Mouse (Mus musculus) adrenal gland, postnatal 0 days (tissue): ENCODE data around the gene Twf2. TPM values are rescaled to one million over a fixed set of nuclear protein-coding genes. Genes with fewer than 3 reads are reported as not detected.

Experiments used
- microRNA-seq: library from miRNA; unstranded; fragments of <30 nt; microRNA quantifications from one replicate; pipeline ENCODE4, GENCODE M21; 2016; ENCODE audit warnings: borderline replicate concordance; ENCODE audit not compliant: insufficient number of aligned reads
- polyA plus RNA-seq: library from polyadenylated mRNA; unstranded; fragments of >200 nt; fragmentation: Nextera tagmentation; extraction: Ambion mirVana; gene quantifications from 2 replicates; pipeline ENCODE4 v1.2.1, GENCODE M21; 2015

Gene Twf2
- 66.2 and 92.1 TPM in 2 replicates for polyA plus RNA-seq

DNA sequence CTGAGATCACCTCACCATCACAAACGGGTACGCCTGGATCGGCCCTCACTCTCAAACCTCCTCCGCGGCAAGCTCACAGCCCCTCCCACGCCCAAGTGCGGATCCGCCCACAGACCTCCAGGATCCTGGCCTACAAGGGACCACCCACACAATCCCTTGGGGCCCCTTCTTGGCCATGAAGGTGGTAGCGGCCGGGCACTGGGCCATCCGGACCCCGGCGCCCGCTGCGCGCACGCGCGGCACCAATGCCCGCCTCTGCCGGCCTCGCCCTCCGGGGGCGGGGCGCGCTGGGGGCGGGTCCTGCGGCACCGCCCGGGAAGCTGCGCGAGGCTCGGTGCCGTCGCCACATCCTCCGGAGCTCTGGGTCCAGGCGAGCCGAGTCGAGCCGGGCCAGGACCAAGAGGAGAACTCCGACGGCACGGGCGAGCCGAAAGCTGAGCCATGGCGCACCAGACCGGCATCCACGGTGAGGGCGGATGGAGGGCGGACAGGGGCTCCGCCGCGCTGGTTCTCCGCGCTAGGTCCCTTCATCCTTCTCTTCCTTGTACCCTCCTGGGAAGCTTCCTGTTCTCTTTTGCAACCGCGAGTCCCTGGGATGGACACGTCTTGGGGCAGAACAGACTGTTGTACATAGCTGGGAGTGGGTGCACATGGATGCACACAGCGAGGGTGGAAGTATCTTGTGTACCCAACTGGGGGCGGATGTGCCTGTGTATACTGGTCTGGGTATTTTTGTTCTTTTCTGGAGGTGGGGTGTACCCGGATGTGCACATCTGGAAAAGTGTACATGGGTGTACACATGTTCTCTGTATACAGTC is at the start of gene Twf2:
Gene Twf2 (plus strand): TSS at position 290 of the 818 bp plus-strand sequence.

DNA sequence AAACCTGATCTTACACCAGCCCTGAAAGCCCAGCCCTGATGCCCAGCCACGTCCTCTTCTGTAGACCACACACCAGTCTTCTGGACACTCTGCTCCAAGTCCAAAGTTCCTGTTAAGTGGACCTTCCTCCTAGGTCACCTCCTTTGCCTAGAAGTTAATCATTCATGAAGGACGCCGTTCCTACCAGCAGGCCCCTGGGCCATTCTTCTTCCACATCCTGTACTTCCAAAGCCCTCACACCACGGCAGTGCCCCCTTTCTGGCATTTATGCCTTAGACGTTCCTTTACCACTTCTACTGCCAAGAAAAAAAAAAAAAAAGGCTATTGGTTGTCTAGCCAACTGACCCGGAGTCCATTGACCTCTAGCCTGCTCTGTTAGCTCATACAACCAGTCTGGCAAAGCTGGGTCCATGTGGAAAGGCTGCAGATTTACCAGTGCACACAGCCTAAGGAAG is 44.8 kb upstream of the Twf2 start, which contains the start of gene Glyctk:
Gene Glyctk (minus strand): TSS at position 102 of the 455 bp plus-strand sequence.

DNA sequence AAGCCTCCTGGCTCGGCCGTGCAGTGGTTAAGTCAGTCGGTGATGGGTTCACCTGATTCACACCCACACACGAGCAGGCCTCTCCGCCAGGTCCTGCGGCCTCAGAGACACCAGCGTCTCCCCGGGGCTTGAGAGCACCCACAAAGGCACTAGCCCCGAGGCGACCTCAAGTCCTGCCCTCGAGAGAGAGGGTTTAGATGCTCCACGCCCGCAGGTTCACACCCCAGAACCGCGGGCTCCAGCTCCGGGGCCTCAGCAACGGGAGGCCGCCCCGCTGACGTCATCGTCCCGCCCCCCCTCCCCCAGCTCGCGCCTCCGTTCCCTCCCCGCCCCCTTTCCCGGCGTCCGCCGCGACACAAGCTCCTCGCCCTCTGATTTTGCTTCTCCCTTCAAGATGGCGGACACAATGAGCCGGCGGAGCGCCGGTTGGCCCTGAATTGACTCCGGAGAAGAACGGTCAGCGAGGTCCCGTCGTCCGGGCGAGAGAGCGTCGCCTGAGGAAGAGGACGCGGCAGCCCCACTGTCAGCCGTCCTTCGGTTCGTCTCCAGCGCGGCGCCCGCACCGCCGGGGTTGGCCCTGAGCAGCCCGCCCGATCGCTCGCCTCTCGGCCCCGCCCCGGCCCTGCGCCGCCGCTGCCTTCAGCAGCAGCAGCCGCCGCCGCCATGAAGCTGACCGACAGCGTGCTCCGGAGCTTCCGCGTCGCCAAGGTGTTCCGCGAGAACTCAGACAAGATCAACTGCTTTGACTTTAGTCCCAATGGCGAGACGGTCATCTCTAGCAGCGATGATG is 32.2 kb upstream of the Twf2 start, which contains the start of gene Wdr82:
Gene Wdr82 (plus strand): TSS at position 373 of the 790 bp plus-strand sequence.

DNA sequence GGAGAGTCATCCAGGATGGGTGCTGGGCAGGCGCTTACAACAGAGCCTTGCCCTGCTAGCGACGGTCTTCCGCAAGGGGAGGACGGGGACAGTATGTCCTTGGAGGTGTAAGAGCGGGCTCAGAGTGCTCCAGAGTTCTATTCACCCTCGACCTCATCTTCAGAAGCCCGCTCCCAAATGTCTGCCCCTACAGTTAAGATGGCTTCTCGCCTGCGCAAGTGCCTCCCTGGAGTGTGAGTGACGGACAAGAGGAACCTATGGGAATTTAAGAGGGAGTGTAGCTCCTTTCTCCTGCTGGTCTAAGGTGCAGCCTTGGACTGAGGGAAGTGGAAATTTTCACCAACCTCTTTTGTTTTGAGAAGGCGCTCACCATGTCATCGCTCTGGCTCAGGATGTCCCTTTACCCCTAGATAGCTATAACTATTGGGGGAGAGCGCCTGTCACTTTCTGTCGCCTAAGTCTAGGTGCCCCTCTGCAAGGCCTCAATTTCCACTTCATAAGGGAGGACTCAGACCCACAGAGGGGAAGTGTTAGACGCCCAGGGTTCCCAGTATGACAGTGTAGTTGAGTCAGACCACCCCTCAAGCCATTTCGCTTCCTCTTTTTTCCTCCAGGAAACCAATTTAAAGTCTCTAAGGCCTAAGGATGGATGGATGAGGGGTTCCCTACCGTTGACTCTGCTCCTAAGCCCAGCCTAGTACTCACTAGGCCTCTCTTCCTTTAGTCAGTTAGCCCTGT is 3.2 kb upstream of the Twf2 start, which contains the start of gene Ppm1m:
Gene Ppm1m (minus strand): TSS at position 212 of the 738 bp plus-strand sequence.

DNA sequence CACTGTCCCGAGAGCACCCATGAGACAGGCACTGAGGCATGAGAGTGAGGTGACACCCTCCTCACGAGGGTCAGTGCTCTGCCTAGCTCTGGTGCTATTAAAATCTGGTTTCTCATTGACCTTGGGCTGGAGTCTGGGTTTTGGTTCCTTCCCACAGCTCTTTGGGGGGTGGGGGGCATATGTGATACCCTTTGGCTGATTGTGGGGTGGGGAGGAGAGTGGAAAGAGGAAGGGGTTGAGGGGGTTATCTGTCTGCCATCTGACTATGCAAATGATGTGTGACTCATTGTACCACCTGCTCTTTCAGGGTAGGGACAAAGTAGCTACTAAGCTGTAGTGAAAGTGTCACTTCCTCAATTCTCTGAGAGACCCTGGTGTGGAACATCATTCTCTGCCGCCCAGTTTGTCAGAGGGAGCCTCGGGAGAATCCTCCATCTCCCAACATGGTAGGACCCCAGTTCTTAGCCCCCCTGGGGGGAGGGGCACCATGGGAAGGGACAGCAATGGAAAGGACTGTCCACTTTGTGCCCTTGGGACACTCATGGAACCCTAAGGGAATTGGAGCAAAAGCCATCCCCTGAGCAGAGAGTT is 19.4 kb downstream of the Twf2 start, which contains the start of gene Tlr9:
Gene Tlr9 (plus strand): TSS at position 338 of the 591 bp plus-strand sequence.

Small RNA genes lying within 50 kb of the gene (microRNA-seq; reads per million reads assigned to microRNA genes)
- gene Mir135a-1 (not detected), gene Mirlet7g (63,806 reads per million, percentile 100 among the genes with 10 or more reads in this experiment)

Other genes with a start within 250 kb of the Twf2 start
- 1.3 and 1.8 TPM in 2 replicates for gene Col6a5, start 242.5 kb upstream of the Twf2 start, polyA plus RNA-seq
- gene Col6a4, start 106.3 kb upstream of the Twf2 start, polyA plus RNA-seq = 0.17 and 0.21 TPM in 2 replicates
- 1.4 and 2.0 TPM in 2 replicates for gene Glyctk, start 45.0 kb upstream of the Twf2 start, polyA plus RNA-seq
- gene Wdr82, start 32.2 kb upstream of the Twf2 start, polyA plus RNA-seq = 14.2 and 14.8 TPM in 2 replicates
- gene Ppm1m, start 3.4 kb upstream of the Twf2 start, polyA plus RNA-seq = 43.4 and 71.4 TPM in 2 replicates
- gene Tlr9, start 19.5 kb downstream of the Twf2 start, polyA plus RNA-seq = 0.03 and 0.14 TPM in 2 replicates
- gene Alas1, start 45.5 kb downstream of the Twf2 start, polyA plus RNA-seq = 145 and 416 TPM in 2 replicates
- 7.5 and 13.4 TPM in 2 replicates for gene Poc1a, start 78.0 kb downstream of the Twf2 start, polyA plus RNA-seq
- gene Dusp7, start 165.5 kb downstream of the Twf2 start, polyA plus RNA-seq = 7.9 and 12.0 TPM in 2 replicates
- gene Rpl29, start 226.3 kb downstream of the Twf2 start, polyA plus RNA-seq = 778 and 779 TPM in 2 replicates
- 23.8 and 25.2 TPM in 2 replicates for gene Acy1, start 235.2 kb downstream of the Twf2 start, polyA plus RNA-seq
- gene Abhd14b, start 244.4 kb downstream of the Twf2 start, polyA plus RNA-seq = 19.9 and 31.6 TPM in 2 replicates
- 38.1 and 42.1 TPM in 2 replicates for gene Abhd14a, start 244.6 kb downstream of the Twf2 start, polyA plus RNA-seq